Mouse (Mus musculus): ENCODE results near the gene Gm10277. TPM values are rescaled to one million over a fixed set of nuclear protein-coding genes. Genes with fewer than 3 reads are reported as not detected.

The Gm10277 gene
- total and polyA plus RNA-seq, 3 experiments: 0.10 TPM; not detected in 2

DNA sequence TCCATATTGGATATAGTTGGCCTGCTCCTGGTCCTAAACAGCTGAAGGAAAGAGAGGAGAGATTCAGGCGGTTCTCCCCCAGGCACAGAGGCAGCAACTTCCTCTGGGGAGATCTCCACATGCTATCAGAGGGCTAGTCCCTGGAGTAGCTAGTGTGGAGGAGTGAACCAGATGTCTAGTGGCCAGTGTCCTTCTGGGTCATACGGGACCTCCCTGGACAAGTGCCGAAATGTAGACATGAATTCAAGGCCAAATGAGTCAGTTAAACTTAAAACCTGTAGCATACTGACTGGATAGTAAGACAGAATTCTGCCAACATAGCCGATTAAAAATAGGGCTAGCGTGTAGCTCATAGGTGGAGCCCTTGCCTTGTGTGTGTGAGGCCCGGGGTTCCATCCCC is 19.3 kb upstream of the Gm10277 start:
- Histone ChIP-seq H3K4me3 (replicated peaks in 1 of 3; ENCODE audit: low read depth in 2 of 3, low read length in 2 of 3, poor library complexity in 1 of 3) (no peak overlapping the region), H3K27ac (ENCODE audit: insufficient read depth, low read depth) (no peak overlapping the region), H3K4me2 (ENCODE audit: insufficient read depth, low read depth, poor library complexity, severe bottlenecking) (no peak overlapping the region), H3K79me2 (replicated peaks; ENCODE audit: control insufficient read depth, extremely low read depth, insufficient read depth, poor library complexity, severe bottlenecking) (no peaks in the 10 kb centered on the region), H3K9me3 (replicated peaks; ENCODE audit: low read length) (no peaks in the 10 kb centered on the region), H3K27me3 (replicated peaks) (no peaks in the 10 kb centered on the region), H3K36me3 (replicated peaks in 1 of 2; ENCODE audit: control insufficient read depth in 1 of 2, insufficient read depth in 1 of 2, low read length in 1 of 2) (peaks cover 0 to 50% of the 10 kb centered on the region in 2 experiments), H3K4me1 (ENCODE audit: control insufficient read depth in 1 of 2, insufficient read depth in 2 of 2) (peaks cover 10 to 23% of the 10 kb centered on the region in 2 experiments), H3K9ac (ENCODE audit: insufficient read depth, low read depth) (no peak overlapping the region)
- no peak for TF ChIP-seq RAD21 (IDR thresholded peaks at IDR 0.05; ENCODE audit: low read depth, low read length)
- TF ChIP-seq CHD2 (IDR thresholded peaks at IDR 0.05; ENCODE audit: low read length): no peak
- TF ChIP-seq ZNF384 (IDR thresholded peaks at IDR 0.05; ENCODE audit: low read depth, low read length): no peak
- TF ChIP-seq POLR2A (IDR thresholded peaks at IDR 0.05; ENCODE audit: low read depth, low read length): no peak
- TF ChIP-seq TCF12 (IDR thresholded peaks at IDR 0.05; ENCODE audit: low read depth, low read length): no peak
- TF ChIP-seq KAT2A (IDR thresholded peaks at IDR 0.05; ENCODE audit: insufficient replicate concordance, low read length): no peak
- no peak for TF ChIP-seq TBP (conservative IDR thresholded peaks at IDR 0.05; ENCODE audit: low read depth, low read length)
- TF ChIP-seq JUND (conservative IDR thresholded peaks at IDR 0.05; ENCODE audit: low read depth, low read length): no peak
- TF ChIP-seq ZMIZ1 (IDR thresholded peaks at IDR 0.05; ENCODE audit: low read depth, low read length): no peak
- no peak for TF ChIP-seq USF1 (IDR thresholded peaks at IDR 0.05; ENCODE audit: low read depth, low read length)
- no peak for TF ChIP-seq IRF4 (IDR thresholded peaks at IDR 0.05; ENCODE audit: low read depth, low read length)
- no peak for DNase-seq (ENCODE audit: extremely low read depth)
- in situ Hi-C loops (cut with MboI; ENCODE audit: low pct_ligation_motif_present, low pct_unique_long_range_greater_than_20kb, low sequenced_read_pairs) (no loop called here), dilution Hi-C loops (cut with MboI; ENCODE audit: extremely low pct_ligation_motif_present, extremely low pct_unique_long_range_greater_than_20kb, low sequenced_read_pairs) (no loop called here)

DNA sequence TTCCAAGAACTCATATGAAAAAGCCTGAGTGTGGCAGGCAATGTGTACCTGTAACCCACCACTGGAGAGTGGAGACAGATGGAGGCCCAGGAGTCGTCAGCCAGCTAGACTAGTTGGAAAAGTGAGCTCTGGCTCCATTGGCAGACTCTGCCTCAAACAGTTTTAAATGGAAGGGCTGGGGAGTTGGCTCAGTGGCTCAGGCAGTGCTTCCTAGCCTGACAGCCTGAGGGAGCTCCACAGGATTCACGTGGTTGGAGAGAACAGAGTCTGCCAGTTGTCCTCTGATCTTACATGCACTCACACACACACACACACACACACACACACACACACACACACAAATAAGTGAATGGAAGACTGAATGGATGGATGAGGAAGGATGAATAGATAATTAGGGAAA is 18.7 kb upstream of the Gm10277 start:
- Histone ChIP-seq H3K4me2 (ENCODE audit: insufficient read depth, low read depth, poor library complexity, severe bottlenecking) (no peak overlapping the region), H3K9me3 (replicated peaks; ENCODE audit: low read length) (no peaks in the 10 kb centered on the region), H3K79me2 (replicated peaks; ENCODE audit: control insufficient read depth, extremely low read depth, insufficient read depth, poor library complexity, severe bottlenecking) (no peaks in the 10 kb centered on the region), H3K27ac (ENCODE audit: insufficient read depth, low read depth) (no peak overlapping the region), H3K9ac (ENCODE audit: insufficient read depth, low read depth) (no peak overlapping the region), H3K4me1 (ENCODE audit: control insufficient read depth in 1 of 2, insufficient read depth in 2 of 2) (peaks cover 10 to 30% of the 10 kb centered on the region in 2 experiments), H3K27me3 (replicated peaks) (no peaks in the 10 kb centered on the region), H3K4me3 (replicated peaks in 1 of 3; ENCODE audit: low read depth in 2 of 3, low read length in 2 of 3, poor library complexity in 1 of 3) (no peak overlapping the region), H3K36me3 (replicated peaks in 1 of 2; ENCODE audit: control insufficient read depth in 1 of 2, insufficient read depth in 1 of 2, low read length in 1 of 2) (peaks cover 0 to 43% of the 10 kb centered on the region in 2 experiments)
- TF ChIP-seq ZC3H11A (IDR thresholded peaks at IDR 0.05; ENCODE audit: low read depth, low read length) (no peak), PAX5 (IDR thresholded peaks at IDR 0.05; ENCODE audit: low read length) (no peak), CHD1 (IDR thresholded peaks at IDR 0.05; ENCODE audit: low read depth, low read length) (no peak), SIN3A (IDR thresholded peaks at IDR 0.05; ENCODE audit: low read length) (no peak), GABPA (IDR thresholded peaks at IDR 0.05; ENCODE audit: insufficient replicate concordance, low read depth, low read length) (no peak), MAZ (IDR thresholded peaks at IDR 0.05; ENCODE audit: low read depth, low read length) (no peak), EP300 (IDR thresholded peaks at IDR 0.05; ENCODE audit: low read length) (no peak), RAD21 (IDR thresholded peaks at IDR 0.05; ENCODE audit: low read depth, low read length) (no peak), MXI1 (IDR thresholded peaks at IDR 0.05; ENCODE audit: low read depth, low read length) (no peak)
- in situ Hi-C loops (cut with MboI; ENCODE audit: low pct_ligation_motif_present, low pct_unique_long_range_greater_than_20kb, low sequenced_read_pairs) (no loop called here), dilution Hi-C loops (cut with MboI; ENCODE audit: extremely low pct_ligation_motif_present, extremely low pct_unique_long_range_greater_than_20kb, low sequenced_read_pairs) (no loop called here)
- no peak for DNase-seq (ENCODE audit: extremely low read depth)

Data from CH12.LX (cell line).